23 mouse cellular contexts compared by ENCODE assay signal in the genomic region with DNA sequence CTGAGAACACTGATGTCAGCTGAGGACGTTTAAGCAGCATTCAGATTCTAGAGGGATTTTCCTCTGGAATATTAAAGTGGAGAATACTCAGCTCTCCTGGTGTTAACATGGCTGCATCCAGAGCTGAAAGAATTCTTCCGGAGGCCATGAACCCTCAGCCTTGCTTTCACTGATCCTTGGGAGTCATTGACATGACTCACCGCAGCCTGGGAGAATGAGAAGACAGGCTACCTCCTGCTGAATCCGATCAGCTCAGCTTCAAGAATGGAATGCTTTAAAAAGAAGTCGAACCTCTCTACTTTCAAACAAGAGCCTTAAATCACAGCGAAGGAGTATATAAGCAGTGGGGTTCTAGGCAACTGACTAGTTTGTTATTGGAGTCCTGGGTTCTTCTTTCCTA. TPM values are rescaled to one million over a fixed set of nuclear protein-coding genes. Genes with fewer than 3 reads are reported as not detected.
DNase-seq lines count a peak whose midpoint lies in the region; ATAC-seq and TF ChIP-seq lines count a peak whose summit lies in the region.
"Had no signal": no experiment of that assay in that cellular context is flagged by ENCODE, and none has a peak within 500 bp of the region (broad histone marks: within the 10 kb centered on the region; RNA-seq: fewer than 3 reads in every experiment).

No protein-coding gene starts in this region.

- H3K4me2 ChIP-seq in hindbrain, embryonic 11.5 days (replicated peaks; ENCODE audit: low read depth, low read length) = no peak overlapping the region
- H3K4me2 ChIP-seq in hindbrain, embryonic 14.5 days (replicated peaks) = no peak overlapping the region
- H3K4me2 ChIP-seq in stomach, embryonic 15.5 days = no peak overlapping the region
- no peak overlapping the region for H3K4me2 ChIP-seq in stomach, postnatal 0 days (replicated peaks; ENCODE audit: low read depth)
- H3K4me2 ChIP-seq: forebrain, embryonic 15.5 days; heart, embryonic 11.5 days; heart, embryonic 15.5 days; hindbrain, embryonic 15.5 days had no signal

- peak; percentile 31 for DNase-seq in adrenal gland, adult 8-10 months
- no peak for DNase-seq in adrenal gland, adult 18-20 months (ENCODE audit: low spot score in 2 of 2)
- no peak for DNase-seq in hindbrain, embryonic 11.5 days (ENCODE audit: low spot score)
- no peak for DNase-seq in hindbrain, embryonic 14.5 days (ENCODE audit: low spot score)
- no peak for DNase-seq in stomach, postnatal 0 days (ENCODE audit: low spot score)
- DNase-seq in adrenal gland, postnatal 36 days = peak; percentile 47 to 49
- DNase-seq in adipocyte (ENCODE audit: low spot score) = no peak
- DNase-seq: cerebellum, adult 2 months; cerebellum, postnatal 10 days; gastrocnemius, postnatal 36 days; heart, adult 18-20 months; heart, postnatal 14 days; kidney, adult 11 months; kidney, adult 9 months had no signal

- H3K4me3 ChIP-seq in hindbrain, embryonic 11.5 days (ENCODE audit: low read depth, low read length) = no peak overlapping the region
- H3K4me3 ChIP-seq in hindbrain, embryonic 14.5 days (replicated peaks; ENCODE audit: low read length) = no peak overlapping the region
- H3K4me3 ChIP-seq in stomach, embryonic 15.5 days (replicated peaks) = no peak overlapping the region
- no peak overlapping the region for H3K4me3 ChIP-seq in stomach, postnatal 0 days (ENCODE audit: low read depth, low read length)
- H3K4me3 ChIP-seq: embryonic facial prominence, embryonic 10.5 days; forebrain, embryonic 15.5 days; heart, embryonic 15.5 days; hindbrain, embryonic 15.5 days had no signal

- H3K36me3 ChIP-seq in hindbrain, embryonic 11.5 days (ENCODE audit: control insufficient read depth, insufficient read depth, low read length) = no peaks in the 10 kb centered on the region
- H3K36me3 ChIP-seq in hindbrain, embryonic 14.5 days (replicated peaks; ENCODE audit: control insufficient read depth, insufficient read depth) = no peaks in the 10 kb centered on the region
- no peaks in the 10 kb centered on the region for H3K36me3 ChIP-seq in stomach, embryonic 15.5 days
- no peaks in the 10 kb centered on the region for H3K36me3 ChIP-seq in stomach, postnatal 0 days (ENCODE audit: control insufficient read depth, insufficient read depth, low read length)
- H3K36me3 ChIP-seq: embryonic facial prominence, embryonic 10.5 days; forebrain, embryonic 15.5 days; heart, embryonic 15.5 days; hindbrain, embryonic 15.5 days had no signal

- H3K27ac ChIP-seq in hindbrain, embryonic 11.5 days (ENCODE audit: low read depth, low read length) = 0 out of 2 replicates have a peak overlapping the region, but pooled peaks have one; percentile 17
- no peak overlapping the region for H3K27ac ChIP-seq in hindbrain, embryonic 14.5 days
- H3K27ac ChIP-seq in stomach, embryonic 15.5 days = 0 out of 2 replicates have a peak overlapping the region, but pooled peaks have one; percentile 7
- H3K27ac ChIP-seq in stomach, postnatal 0 days (replicated peaks) = no peak overlapping the region
- H3K27ac ChIP-seq: forebrain, embryonic 15.5 days; heart, embryonic 15.5 days; hindbrain, embryonic 15.5 days had no signal

- no peaks in the 10 kb centered on the region; the same call in 1 of the 2 replicates for H3K4me1 ChIP-seq in hindbrain, embryonic 11.5 days (replicated peaks; ENCODE audit: control insufficient read depth, insufficient read depth, low read length)
- peaks cover 4% of the 10 kb centered on the region; the same call in 1 of the 2 replicates for H3K4me1 ChIP-seq in hindbrain, embryonic 14.5 days (replicated peaks; ENCODE audit: control insufficient read depth, insufficient read depth, low read length)
- no peaks in the 10 kb centered on the region for H3K4me1 ChIP-seq in stomach, embryonic 15.5 days
- no peaks in the 10 kb centered on the region for H3K4me1 ChIP-seq in stomach, postnatal 0 days (replicated peaks; ENCODE audit: control insufficient read depth, insufficient read depth)

- TF ChIP-seq CTCF in stomach, postnatal 0 days (IDR thresholded peaks at IDR 0.05; ENCODE audit: low read depth) = no peak

- TF ChIP-seq EP300 in stomach, postnatal 0 days (optimal IDR thresholded peaks at IDR 0.05) = no peak

- no peak for ATAC-seq in hindbrain, embryonic 11.5 days (ENCODE audit: low FRiP score)
- no peak for ATAC-seq in hindbrain, embryonic 14.5 days (ENCODE audit: low FRiP score)
- ATAC-seq in stomach, embryonic 15.5 days (ENCODE audit: insufficient read depth, low FRiP score, low read depth) = no peak
- ATAC-seq in stomach, postnatal 0 days (ENCODE audit: low FRiP score, low TSS enrichment) = no peak
- ATAC-seq: activated CD4-positive, CD25-positive, alpha-beta regulatory T cell, adult 4 months; forebrain, embryonic 15.5 days; Patski had no signal

- WGBS in hindbrain, embryonic 11.5 days = 33% methylated on average over 6 of the region's 6 CpGs
- WGBS in hindbrain, embryonic 14.5 days = 31% methylated on average over 6 of the region's 6 CpGs
- 66% methylated on average over 6 of the region's 6 CpGs for WGBS in stomach, embryonic 15.5 days
- 62% methylated on average over 6 of the region's 6 CpGs for WGBS in stomach, postnatal 0 days

- no peak overlapping the region for H3K9ac ChIP-seq in hindbrain, embryonic 11.5 days (ENCODE audit: low read depth, low read length)
- no peak overlapping the region for H3K9ac ChIP-seq in hindbrain, embryonic 14.5 days
- no peak overlapping the region for H3K9ac ChIP-seq in stomach, embryonic 15.5 days
- no peak overlapping the region for H3K9ac ChIP-seq in stomach, postnatal 0 days (ENCODE audit: low read length)
- H3K9ac ChIP-seq: forebrain, embryonic 15.5 days; heart, embryonic 15.5 days; hindbrain, embryonic 15.5 days had no signal

- H3K9me3 ChIP-seq in hindbrain, embryonic 11.5 days (ENCODE audit: control insufficient read depth, low read length) = no peaks in the 10 kb centered on the region
- no peaks in the 10 kb centered on the region for H3K9me3 ChIP-seq in hindbrain, embryonic 14.5 days (ENCODE audit: control insufficient read depth, low read length)
- H3K9me3 ChIP-seq in stomach, embryonic 15.5 days = no peaks in the 10 kb centered on the region
- no peaks in the 10 kb centered on the region for H3K9me3 ChIP-seq in stomach, postnatal 0 days (ENCODE audit: control insufficient read depth, low read length)
- H3K9me3 ChIP-seq: embryonic facial prominence, embryonic 10.5 days; forebrain, embryonic 15.5 days; heart, embryonic 15.5 days; hindbrain, embryonic 15.5 days had no signal

- no peaks in the 10 kb centered on the region; the same call in none of the 2 replicates for H3K27me3 ChIP-seq in hindbrain, embryonic 11.5 days (ENCODE audit: control insufficient read depth, insufficient read depth, low read length)
- no peaks in the 10 kb centered on the region; the same call in 1 of the 2 replicates for H3K27me3 ChIP-seq in hindbrain, embryonic 14.5 days (ENCODE audit: control insufficient read depth, insufficient read depth, low read length)
- no peaks in the 10 kb centered on the region for H3K27me3 ChIP-seq in stomach, embryonic 15.5 days (replicated peaks)
- H3K27me3 ChIP-seq in stomach, postnatal 0 days (ENCODE audit: control insufficient read depth, insufficient read depth, low read length) = no peaks in the 10 kb centered on the region
- H3K27me3 ChIP-seq: forebrain, embryonic 15.5 days; heart, embryonic 15.5 days; Patski had no signal

RNA-seq across cellular contexts. Expression of gene A730049H05Rik, which starts 5.7 kb away (rescaled TPM):
- total RNA-seq in adrenal gland, adult 8-10 months (2022) = 1 to 10 TPM; 1.9 to 7.0 (median 2.4) TPM
- total RNA-seq in adrenal gland, adult 18-20 months (2021) = 1 to 10 TPM; 1.7 to 3.7 TPM
- 0.18 and 0.25 TPM in 2 replicates for polyA plus RNA-seq in hindbrain, embryonic 11.5 days (2014; fragmentation: Nextera tagmentation; extraction: Ambion mirVana)
- polyA plus RNA-seq in hindbrain, embryonic 14.5 days (2014; fragmentation: Nextera tagmentation; extraction: Ambion mirVana) = 0.46 and 0.97 TPM in 2 replicates
- 0.49 and 0.61 TPM in 2 replicates for polyA plus RNA-seq in stomach, embryonic 15.5 days (2015; fragmentation: Nextera tagmentation; extraction: Ambion mirVana)
- 0.50 and 0.70 TPM in 2 replicates for polyA plus RNA-seq in stomach, postnatal 0 days (2015; fragmentation: Nextera tagmentation; extraction: Ambion mirVana)
- 1 to 10 TPM; 3.4 to 4.6 TPM for total RNA-seq in adrenal gland, postnatal 36 days (2021)
- total RNA-seq: heart, adult 18-20 months; hematopoietic stem cell, adult 5-6 weeks had no signal
- polyA plus RNA-seq: activated CD4-positive, CD25-positive, alpha-beta regulatory T cell, adult 4 months had no signal

RNA-seq across cellular contexts. Expression of gene Gm15737, which starts 47.2 kb away (rescaled TPM):
- total RNA-seq in adrenal gland, adult 8-10 months (2022) = under 1 TPM in 1 of 4 experiments, not detected in 3; 0.06 TPM
- total RNA-seq in adrenal gland, adult 18-20 months (2021) = not detected
- polyA plus RNA-seq in hindbrain, embryonic 11.5 days (2014; fragmentation: Nextera tagmentation; extraction: Ambion mirVana) = not detected in 2 replicates
- polyA plus RNA-seq in hindbrain, embryonic 14.5 days (2014; fragmentation: Nextera tagmentation; extraction: Ambion mirVana) = 0.05 TPM in 1 of 2 replicates, not detected in the other
- 0.05 and 0.15 TPM in 2 replicates for polyA plus RNA-seq in stomach, embryonic 15.5 days (2015; fragmentation: Nextera tagmentation; extraction: Ambion mirVana)
- polyA plus RNA-seq in stomach, postnatal 0 days (2015; fragmentation: Nextera tagmentation; extraction: Ambion mirVana) = 0.02 TPM in 2 replicates
- total RNA-seq in adrenal gland, postnatal 36 days (2021) = not detected
- total RNA-seq: hematopoietic stem cell, adult 5-6 weeks had no signal
- polyA plus RNA-seq: activated CD4-positive, CD25-positive, alpha-beta regulatory T cell, adult 4 months; cerebellum, adult 2 months; embryonic facial prominence, embryonic 10.5 days; forebrain, embryonic 15.5 days; hindbrain, embryonic 15.5 days had no signal

Comparison
In these comparisons a context has a peak if more than half of its experiments do, and no peak if none do; other contexts are left out.
1. DNase-seq: peak in adrenal gland, adult 8-10 months (single experiment) and adrenal gland, postnatal 36 days (2 of 2); none in adrenal gland, adult 18-20 months (0 of 2), hindbrain, embryonic 11.5 days (single experiment), hindbrain, embryonic 14.5 days (single experiment), stomach, postnatal 0 days (single experiment) and adipocyte (single experiment).
2. H3K27ac ChIP-seq: peak in hindbrain, embryonic 11.5 days (single experiment) and stomach, embryonic 15.5 days (single experiment); none in hindbrain, embryonic 14.5 days (single experiment) and stomach, postnatal 0 days (single experiment).